Mouse (Mus musculus): ENCODE results near the gene Gm15085. TPM values are rescaled to one million over a fixed set of nuclear protein-coding genes. Genes with fewer than 3 reads are reported as not detected.
"Not testable (repeated sequence)": the region's sequence is repeated elsewhere in the genome, so short reads cannot be mapped to it uniquely, and the experiment has no call there.

Gm15085 gene
- not detected for polyA plus RNA-seq (2017; shearing (Covaris generic))

DNA sequence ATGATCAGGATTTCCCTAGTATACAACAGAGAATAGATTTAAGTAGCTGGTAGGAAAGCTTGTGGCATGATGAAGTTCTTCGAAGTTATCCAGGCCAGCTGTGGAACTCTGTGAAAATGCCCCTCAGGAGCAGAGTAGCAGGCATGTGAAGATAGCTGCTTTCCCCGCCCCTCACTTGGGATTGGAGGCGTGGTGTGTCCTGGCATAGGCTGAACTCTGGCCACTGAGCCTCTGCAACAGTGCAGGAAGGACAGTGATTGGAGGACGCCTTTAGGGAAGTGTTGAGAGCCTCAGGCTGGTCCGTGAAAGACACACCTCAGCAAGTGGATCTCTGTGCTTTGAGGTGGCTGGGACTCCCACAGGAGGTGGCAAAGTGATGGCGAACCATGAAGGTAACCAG lies at the start of gene Gm15085:
Gm15085 (plus strand) TSS at position 301 of the 400 bp plus-strand sequence.
- not testable (repeated sequence) for ATAC-seq

Other genes with a start within 250 kb of the Gm15085 start
- not detected for gene Gm15093, start 175.2 kb upstream of the Gm15085 start, polyA plus RNA-seq (2017; shearing (Covaris generic))
- not detected for gene Gm10439, start 147.0 kb downstream of the Gm15085 start, polyA plus RNA-seq (2017; shearing (Covaris generic))